Mouse (Mus musculus) intestine, embryonic 14.5 days (tissue): ENCODE measurements around the gene Cdkn2aipnl. TPM values are rescaled to one million over a fixed set of nuclear protein-coding genes. Genes with fewer than 3 reads are reported as not detected.
A peak's percentile ranks its signal among the peaks of the same experiment; 100 is the strongest.

ENCODE experiments used
- ATAC-seq: fragments of 200-750 bp; cut with Nextera tagmentation; replicated peaks from 2 replicates; pipeline ENCODE4 v1.8.0; 2017; ENCODE audit warnings: low read depth, moderate number of reproducible peaks, moderate TSS enrichment, moderate library complexity; ENCODE audit not compliant: low FRiP score, low TSS enrichment
- DNase-seq: peaks from one replicate; pipeline ENCODE4 v3.0.0-alpha.2; 2018; ENCODE audit warnings: low spot score
- H3K27ac ChIP-seq: fragments of 300-500 bp; sonication (generic); 2 replicates; pipeline ENCODE4 v1.5.1; 2014; ENCODE audit warnings: low read depth, mild to moderate bottlenecking, control low read depth
- H3K27me3 ChIP-seq: fragments of 300-500 bp; sonication (generic); replicated peaks from 2 replicates; pipeline ENCODE4 v1.6.1; 2014; ENCODE audit warnings: low read length, control low read depth; ENCODE audit not compliant: control insufficient read depth, insufficient read depth
- H3K36me3 ChIP-seq: fragments of 300-500 bp; sonication (generic); 2 replicates; pipeline ENCODE4 v1.6.1; 2014; ENCODE audit warnings: low read length, control low read depth; ENCODE audit not compliant: control insufficient read depth, insufficient read depth
- H3K4me1 ChIP-seq: fragments of 300-500 bp; sonication (generic); replicated peaks from 2 replicates; pipeline ENCODE4 v1.6.1; 2014; ENCODE audit warnings: low read length, control low read depth, mixed read lengths; ENCODE audit not compliant: control insufficient read depth, insufficient read depth
- H3K4me2 ChIP-seq: fragments of 300-500 bp; sonication (generic); 2 replicates; pipeline ENCODE4 v1.6.1; 2014; ENCODE audit warnings: low read length
- H3K4me3 ChIP-seq: fragments of 300-500 bp; sonication (generic); 2 replicates; pipeline ENCODE4 v1.5.1; 2014; ENCODE audit warnings: low read depth, low read length, control low read depth, mixed read lengths
- H3K9ac ChIP-seq: fragments of 300-500 bp; sonication (generic); 2 replicates; pipeline ENCODE4 v1.6.1; 2014; ENCODE audit warnings: mild to moderate bottlenecking, low read length
- H3K9me3 ChIP-seq: fragments of 300-500 bp; sonication (generic); 2 replicates; pipeline ENCODE4 v1.6.1; 2016; ENCODE audit warnings: low read length, control low read depth; ENCODE audit not compliant: control insufficient read depth
- WGBS: fragments of 180-500 bp; shearing (Covaris S2); extraction: QIAGEN DNeasy Blood & Tissue Kit; methylation state at CpG from one replicate; pipeline ENCODE4 v1.1.7; 2014; 5-methylcytosine and 5-hydroxymethylcytosine counted together
- polyA plus RNA-seq: library from polyadenylated mRNA; unstranded; fragments of >200 nt; fragmentation: Nextera tagmentation; extraction: Ambion mirVana; gene quantifications from 2 replicates; pipeline ENCODE4 v1.2.1, GENCODE M21; 2014

The Cdkn2aipnl gene
- polyA plus RNA-seq, 1 experiment from 2014 or later: 99.5 TPM

DNA sequence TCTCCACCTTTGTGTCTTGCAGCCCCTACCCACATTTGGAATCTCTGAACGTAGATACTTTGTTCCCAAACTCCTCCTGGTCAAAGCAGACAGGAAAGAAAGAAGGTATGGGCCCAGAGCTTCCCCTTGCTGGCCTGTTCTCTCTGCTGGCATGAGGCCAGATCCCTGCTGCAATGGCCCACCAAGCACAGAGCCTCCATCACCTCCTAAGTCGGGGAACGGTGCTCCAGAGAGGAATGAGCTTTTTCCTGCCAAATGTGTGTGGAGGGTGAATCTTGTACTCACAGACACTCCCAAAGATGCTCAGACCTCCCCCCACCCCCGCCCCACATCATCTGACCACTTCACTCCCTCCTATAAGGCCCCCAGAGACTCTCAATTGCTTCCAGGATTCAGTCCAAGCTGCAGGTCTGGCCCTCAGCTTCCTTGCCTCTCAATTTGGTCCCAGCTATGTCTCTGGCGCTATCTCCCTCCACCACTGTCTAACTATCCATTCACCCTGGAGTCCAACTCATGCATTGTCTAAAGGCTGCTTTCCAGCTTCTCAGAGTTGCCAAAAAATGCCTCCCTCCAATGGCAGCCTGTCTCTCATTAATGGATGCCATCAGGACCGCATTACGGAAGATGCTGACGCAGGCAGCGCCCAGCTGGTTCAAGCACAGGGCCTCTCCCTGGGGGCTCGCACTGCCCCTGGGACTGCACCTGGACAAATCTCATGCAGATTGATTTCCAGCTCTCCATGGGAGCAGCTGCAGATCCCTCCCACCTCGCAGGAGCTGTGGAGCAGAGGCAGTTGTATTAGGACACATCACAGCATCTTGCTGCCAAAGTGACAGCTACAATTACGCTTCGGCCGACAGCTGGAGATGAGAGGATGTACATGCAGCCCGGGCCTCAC lies 24.6 kb upstream of the Cdkn2aipnl start:
- WGBS: 63% methylated on average over 15 of the region's 15 CpGs
- peaks cover 9% of the 10 kb centered on the region; the same call in 1 of the 2 replicates for H3K4me1 ChIP-seq
- no peak overlapping the region for H3K9ac ChIP-seq
- ATAC-seq (no peak), DNase-seq (no peak)
- no peaks in the 10 kb centered on the region for H3K36me3 ChIP-seq
- H3K4me2 ChIP-seq: no peak overlapping the region
- no peaks in the 10 kb centered on the region for H3K27me3 ChIP-seq
- H3K4me3 ChIP-seq: no peak overlapping the region
- H3K9me3 ChIP-seq: no peaks in the 10 kb centered on the region
- H3K27ac ChIP-seq: no peak overlapping the region

DNA sequence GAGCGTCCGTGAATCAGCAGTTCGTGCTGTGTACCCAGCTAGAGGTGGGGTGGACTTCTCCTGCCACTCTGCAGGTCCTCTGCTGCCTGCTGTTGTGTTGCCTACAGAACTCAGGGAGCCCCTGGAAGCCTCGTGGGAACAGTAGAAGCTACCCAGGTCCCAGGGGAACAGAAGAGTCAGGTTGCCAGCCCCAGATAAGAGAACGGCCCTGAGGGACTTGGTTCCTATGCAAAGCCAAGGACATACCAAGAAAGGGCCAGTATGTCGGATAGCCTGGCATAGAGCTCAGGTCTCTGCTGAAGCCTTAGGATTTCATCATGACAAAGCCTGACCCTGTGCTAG lies 24.0 kb upstream of the Cdkn2aipnl start:
- Histone ChIP-seq H3K4me1 (peaks cover 9% of the 10 kb centered on the region; the same call in 1 of the 2 replicates), H3K4me3 (no peak overlapping the region), H3K27ac (no peak overlapping the region), H3K27me3 (no peaks in the 10 kb centered on the region), H3K9ac (no peak overlapping the region), H3K36me3 (no peaks in the 10 kb centered on the region), H3K9me3 (no peaks in the 10 kb centered on the region), H3K4me2 (no peak overlapping the region)
- DNase-seq (no peak), ATAC-seq (no peak)
- 59% methylated on average over 6 of the region's 6 CpGs for WGBS

DNA sequence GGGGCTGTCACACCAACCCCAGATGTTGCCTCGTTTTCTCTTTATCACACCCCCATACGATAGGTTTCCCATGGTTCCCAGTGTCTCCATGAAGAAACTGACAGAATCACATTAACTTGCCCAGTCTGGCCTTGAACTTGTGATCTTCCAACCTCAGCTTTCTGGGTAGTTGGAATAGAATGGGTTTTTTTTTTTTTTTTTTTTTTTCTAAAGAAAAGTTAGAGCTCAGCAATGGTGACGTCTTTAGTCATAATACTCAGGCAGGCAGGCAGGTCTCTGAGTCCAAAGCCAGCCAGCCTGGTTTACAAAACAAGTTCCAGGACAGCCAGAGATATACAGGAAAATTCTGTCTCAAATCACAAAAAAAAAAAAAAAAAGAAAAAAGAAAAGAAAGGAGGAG lies 23.2 kb upstream of the Cdkn2aipnl start:
- Histone ChIP-seq H3K36me3 (no peaks in the 10 kb centered on the region), H3K27ac (no peak overlapping the region), H3K4me1 (peaks cover 9% of the 10 kb centered on the region; the same call in 1 of the 2 replicates), H3K9ac (no peak overlapping the region), H3K4me3 (no peak overlapping the region), H3K4me2 (no peak overlapping the region), H3K9me3 (no peaks in the 10 kb centered on the region), H3K27me3 (no peaks in the 10 kb centered on the region)
- WGBS: 84% methylated on average over 3 of the region's 3 CpGs
- no peak for DNase-seq
- no peak for ATAC-seq

DNA sequence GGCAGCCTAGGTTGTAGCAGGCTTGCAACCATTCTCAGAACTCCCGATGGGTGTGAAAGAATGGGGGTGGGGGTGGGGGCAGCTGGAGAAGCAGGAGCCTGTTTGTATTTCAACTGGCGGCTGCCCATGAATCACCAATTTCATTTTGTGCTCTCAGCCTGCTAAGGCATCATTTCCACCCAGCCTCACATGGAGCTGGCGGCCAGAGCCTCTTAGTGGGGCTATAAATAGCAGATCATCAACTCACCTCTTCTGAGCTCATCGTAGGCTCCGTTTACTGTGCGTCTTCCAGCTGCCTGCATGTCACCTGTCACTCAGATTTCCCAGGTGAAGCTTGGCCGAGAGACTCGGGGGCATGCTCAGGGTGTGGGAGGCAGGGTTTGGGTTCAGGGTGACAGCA lies 21.9 kb upstream of the Cdkn2aipnl start:
- Histone ChIP-seq H3K27me3 (no peaks in the 10 kb centered on the region), H3K4me1 (peaks cover 9% of the 10 kb centered on the region; the same call in 1 of the 2 replicates), H3K36me3 (no peaks in the 10 kb centered on the region), H3K4me2 (0 out of 2 replicates have a peak overlapping the region, but pooled peaks have one; percentile 11), H3K4me3 (no peak overlapping the region), H3K9me3 (no peaks in the 10 kb centered on the region), H3K9ac (no peak overlapping the region), H3K27ac (no peak overlapping the region)
- WGBS: 10% methylated on average over 8 of the region's 8 CpGs
- DNase-seq (no peak), ATAC-seq (no peak)

DNA sequence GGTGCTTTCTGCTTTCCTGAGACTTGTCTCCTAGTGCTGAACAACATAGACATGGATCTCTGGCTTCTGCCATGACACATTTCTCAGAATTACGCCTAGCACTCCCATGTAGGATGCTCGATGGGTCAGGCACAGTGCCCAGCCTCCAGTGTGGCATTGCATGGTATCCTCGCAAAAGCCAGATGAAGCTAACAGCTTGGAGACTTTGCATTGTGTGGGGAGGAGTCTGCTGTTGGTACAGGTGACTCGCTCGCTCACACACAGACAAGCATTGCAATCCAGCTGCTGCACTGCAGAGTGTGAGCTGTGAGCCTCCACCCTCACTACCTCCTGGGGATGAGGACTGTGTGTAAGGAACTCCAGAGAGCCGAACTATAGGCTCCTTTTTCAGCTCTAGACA lies 21.3 kb upstream of the Cdkn2aipnl start:
- Histone ChIP-seq H3K4me1 (peaks cover 9% of the 10 kb centered on the region; the same call in 1 of the 2 replicates), H3K9me3 (no peaks in the 10 kb centered on the region), H3K4me3 (no peak overlapping the region), H3K27ac (no peak overlapping the region), H3K4me2 (no peak overlapping the region), H3K36me3 (no peaks in the 10 kb centered on the region), H3K27me3 (no peaks in the 10 kb centered on the region), H3K9ac (no peak overlapping the region)
- DNase-seq (no peak), ATAC-seq (no peak)
- WGBS: 79% methylated on average over 6 of the region's 6 CpGs

DNA sequence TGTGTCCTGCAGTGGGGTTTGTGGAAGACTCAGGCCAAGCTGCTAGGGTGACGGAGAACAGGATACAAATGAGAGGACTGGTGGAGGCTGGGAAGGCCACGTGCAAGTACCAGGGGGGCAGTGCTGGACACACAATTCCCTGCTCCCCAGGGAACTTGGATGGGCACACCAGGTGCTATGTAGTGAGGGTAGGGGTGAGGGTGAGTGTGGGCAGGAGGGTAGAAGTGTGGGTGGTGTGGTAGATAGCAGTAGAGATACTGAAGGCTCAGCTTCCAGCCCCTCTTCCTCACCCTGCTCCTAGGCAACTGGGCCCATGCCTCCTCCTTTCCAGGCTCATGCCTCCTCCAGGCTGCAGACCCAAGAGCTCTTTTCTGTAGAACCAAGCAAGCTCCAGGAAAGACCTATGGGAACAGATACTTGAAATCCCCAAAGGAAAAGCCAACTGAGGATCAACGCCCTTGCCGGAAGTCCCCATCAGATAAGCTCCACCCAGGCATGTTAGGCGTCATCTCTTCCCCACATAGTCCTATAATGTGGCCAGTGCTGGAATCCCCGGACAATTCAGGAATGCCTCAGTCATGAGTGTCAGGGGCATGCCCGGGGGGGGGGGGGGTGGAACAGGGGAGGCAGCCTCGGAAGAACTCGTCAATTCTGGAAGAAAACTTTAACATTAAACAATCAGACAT lies 18.2 kb upstream of the Cdkn2aipnl start:
- DNase-seq: no peak
- no peaks in the 10 kb centered on the region for H3K27me3 ChIP-seq
- H3K4me3 ChIP-seq: no peak overlapping the region
- no peak overlapping the region for H3K27ac ChIP-seq
- H3K4me1 ChIP-seq: peaks cover 9% of the 10 kb centered on the region; the same call in 1 of the 2 replicates
- H3K4me2 ChIP-seq: no peak overlapping the region
- 69% methylated on average over 9 of the region's 9 CpGs for WGBS
- no peaks in the 10 kb centered on the region for H3K9me3 ChIP-seq
- H3K36me3 ChIP-seq: no peaks in the 10 kb centered on the region
- no peak for ATAC-seq
- no peak overlapping the region for H3K9ac ChIP-seq

DNA sequence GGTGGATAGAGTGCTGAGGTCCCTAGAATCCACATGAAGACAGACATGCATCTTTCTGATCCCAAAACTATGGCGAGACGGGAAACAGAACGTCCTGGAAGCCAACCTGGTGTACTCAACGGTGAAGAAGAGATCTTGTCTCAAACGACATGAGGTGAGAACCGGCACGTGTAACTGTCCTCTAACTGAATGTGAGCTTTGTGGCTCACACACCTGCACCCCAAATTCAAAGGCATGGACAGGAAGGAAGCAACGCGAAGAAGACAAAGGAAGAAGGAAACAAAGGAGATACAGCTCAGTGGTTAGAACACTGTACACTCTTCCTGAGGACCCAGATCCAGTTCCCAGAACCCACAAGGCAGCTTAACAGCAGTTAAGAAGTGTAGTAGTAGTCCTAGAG lies 17.5 kb upstream of the Cdkn2aipnl start:
- Histone ChIP-seq H3K27ac (no peak overlapping the region), H3K9ac (no peak overlapping the region), H3K4me3 (no peak overlapping the region), H3K9me3 (no peaks in the 10 kb centered on the region), H3K36me3 (no peaks in the 10 kb centered on the region), H3K4me1 (peaks cover 9% of the 10 kb centered on the region; the same call in 1 of the 2 replicates), H3K4me2 (no peak overlapping the region), H3K27me3 (no peaks in the 10 kb centered on the region)
- ATAC-seq (no peak), DNase-seq (no peak)
- 93% methylated on average over 9 of the region's 9 CpGs for WGBS

DNA sequence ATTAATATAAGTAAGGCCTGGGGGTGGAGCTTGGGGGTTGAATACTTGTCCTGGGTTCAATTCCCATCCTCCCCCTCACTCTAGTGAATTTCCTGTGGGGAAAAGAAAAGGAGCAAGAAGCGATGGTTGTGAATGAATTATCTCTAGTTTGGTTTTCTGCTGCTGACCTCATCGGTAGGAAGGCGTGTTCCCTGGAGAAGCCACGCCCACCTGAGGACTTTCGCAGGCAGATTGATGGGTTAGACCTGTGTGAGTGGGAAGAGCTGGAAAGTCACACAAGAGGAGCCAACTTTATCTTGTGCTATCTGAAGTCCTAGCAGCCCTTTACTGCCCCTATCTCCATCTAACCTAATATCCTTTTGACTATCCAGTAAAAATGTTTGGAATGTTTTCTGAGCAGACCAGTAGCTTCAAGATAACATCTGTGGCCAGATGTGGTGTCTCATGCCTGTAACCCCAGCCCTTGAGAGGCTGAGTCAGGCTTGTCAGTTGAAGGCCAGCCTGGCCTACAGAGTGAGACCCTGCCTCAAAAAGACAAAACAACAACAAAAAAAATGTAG lies 15.5 kb upstream of the Cdkn2aipnl start:
- H3K27ac ChIP-seq: 0 out of 2 replicates have a peak overlapping the region, but pooled peaks have one; percentile 3
- H3K9ac ChIP-seq: no peak overlapping the region
- no peaks in the 10 kb centered on the region for H3K36me3 ChIP-seq
- no peak overlapping the region for H3K4me2 ChIP-seq
- DNase-seq: no peak
- no peaks in the 10 kb centered on the region for H3K9me3 ChIP-seq
- 31% methylated on average over 5 of the region's 5 CpGs for WGBS
- H3K27me3 ChIP-seq: no peaks in the 10 kb centered on the region
- H3K4me1 ChIP-seq: no peaks in the 10 kb centered on the region
- no peak overlapping the region for H3K4me3 ChIP-seq
- ATAC-seq: no peak
